Mouse (Mus musculus) lung, embryonic 15.5 days (tissue): Measurements from ENCODE around the gene Pttg1ip. TPM values are rescaled to one million over a fixed set of nuclear protein-coding genes. Genes with fewer than 3 reads are reported as not detected.

Experiments
- ATAC-seq: fragments of 200-750 bp; cut with Nextera tagmentation; 2 replicates; pipeline ENCODE4 v1.8.0; 2017; ENCODE audit warnings: moderate number of reproducible peaks, borderline replicate concordance; ENCODE audit not compliant: low FRiP score, low TSS enrichment; ENCODE audit errors: extremely low read depth
- H3K27ac ChIP-seq: fragments of 300-500 bp; sonication (generic); 2 replicates; pipeline ENCODE4 v1.5.1; 2015; ENCODE audit warnings: moderate library complexity, mild to moderate bottlenecking, inconsistent platforms
- H3K27me3 ChIP-seq: fragments of 300-500 bp; sonication (generic); 2 replicates; pipeline ENCODE4 v1.6.1; 2015; ENCODE audit warnings: inconsistent platforms
- H3K36me3 ChIP-seq: fragments of 300-500 bp; sonication (generic); 2 replicates; pipeline ENCODE4 v1.6.1; 2015; ENCODE audit warnings: inconsistent platforms
- H3K4me1 ChIP-seq: fragments of 300-500 bp; sonication (generic); 2 replicates; pipeline ENCODE4 v1.6.1; 2015; ENCODE audit warnings: inconsistent platforms
- H3K4me2 ChIP-seq: fragments of 300-500 bp; sonication (generic); 2 replicates; pipeline ENCODE4 v1.6.1; 2015; ENCODE audit warnings: inconsistent platforms, mild to moderate bottlenecking, moderate library complexity
- H3K4me3 ChIP-seq: fragments of 300-500 bp; sonication (generic); 2 replicates; pipeline ENCODE4 v1.5.1; 2015; ENCODE audit warnings: mild to moderate bottlenecking, inconsistent platforms
- H3K9ac ChIP-seq: fragments of 300-500 bp; sonication (generic); 2 replicates; pipeline ENCODE4 v1.6.1; 2015; ENCODE audit warnings: inconsistent platforms
- H3K9me3 ChIP-seq: fragments of 300-500 bp; sonication (generic); 2 replicates; pipeline ENCODE4 v1.6.1; 2016; ENCODE audit warnings: inconsistent platforms
- WGBS: fragments of 180-500 bp; shearing (Covaris S2); methylation state at CpG from one replicate; pipeline ENCODE4 v1.1.7; 2015; 5-methylcytosine and 5-hydroxymethylcytosine counted together
- polyA plus RNA-seq: library from polyadenylated mRNA; unstranded; fragments of >200 nt; fragmentation: Nextera tagmentation; extraction: Ambion mirVana; gene quantifications from 2 replicates; pipeline ENCODE4 v1.2.1, GENCODE M21; 2015

Gene Pttg1ip
- polyA plus RNA-seq = 118 and 122 TPM in 2 replicates

GRCm38 (mm10) chr10:77581408-77582284 lies at the start of gene Pttg1ip:
TSS of gene Pttg1ip (plus strand) at chr10:77581720.
- H3K4me3 ChIP-seq = peak within 1 kb of the TSS; percentile 76
- no peaks in the 10 kb centered on the region for H3K36me3 ChIP-seq
- H3K27ac ChIP-seq = peak within 1 kb of the TSS; percentile 93
- H3K4me1 ChIP-seq = peaks cover 24% of the 10 kb centered on the region
- under 1% methylated on average over 64 of the region's 64 CpGs for WGBS
- H3K9me3 ChIP-seq = no peaks in the 10 kb centered on the region
- H3K27me3 ChIP-seq = no peaks in the 10 kb centered on the region
- ATAC-seq = peak; percentile 96
- H3K9ac ChIP-seq = peak within 1 kb of the TSS; percentile 81
- H3K4me2 ChIP-seq = peak within 1 kb of the TSS; percentile 64

GRCm38 (mm10) chr10:77532020-77532413 lies 49.5 kb upstream of the Pttg1ip start:
- no peak overlapping the region for H3K9ac ChIP-seq
- H3K4me2 ChIP-seq = no peak overlapping the region
- no peak overlapping the region for H3K4me3 ChIP-seq
- H3K4me1 ChIP-seq = no peaks in the 10 kb centered on the region
- no peak overlapping the region for H3K27ac ChIP-seq
- H3K9me3 ChIP-seq = no peaks in the 10 kb centered on the region
- no peaks in the 10 kb centered on the region for H3K36me3 ChIP-seq
- no peak for ATAC-seq
- WGBS = 74% methylated on average over 1 of the region's 1 CpGs
- no peaks in the 10 kb centered on the region for H3K27me3 ChIP-seq

GRCm38 (mm10) chr10:77536727-77537126 lies 44.8 kb upstream of the Pttg1ip start:
- H3K27ac ChIP-seq = no peak overlapping the region
- ATAC-seq = no peak

GRCm38 (mm10) chr10:77537215-77538209 lies 44.0 kb upstream of the Pttg1ip start:
- Histone ChIP-seq H3K9me3 (no peaks in the 10 kb centered on the region), H3K4me1 (no peaks in the 10 kb centered on the region), H3K27ac (no peak overlapping the region), H3K4me3 (no peak overlapping the region), H3K27me3 (no peaks in the 10 kb centered on the region), H3K4me2 (no peak overlapping the region), H3K36me3 (no peaks in the 10 kb centered on the region), H3K9ac (no peak overlapping the region)
- no peak for ATAC-seq
- WGBS = 72% methylated on average over 11 of the region's 11 CpGs

More at GRCm38 (mm10) chr10:77536727-77537126, 44.8 kb upstream of the Pttg1ip start:
- Histone ChIP-seq H3K4me3 (no peak overlapping the region), H3K4me1 (no peaks in the 10 kb centered on the region), H3K36me3 (no peaks in the 10 kb centered on the region), H3K4me2 (no peak overlapping the region), H3K27me3 (no peaks in the 10 kb centered on the region), H3K9me3 (no peaks in the 10 kb centered on the region), H3K9ac (no peak overlapping the region)
- WGBS = 60% methylated on average over 8 of the region's 8 CpGs

- H3K4me1 ChIP-seq = no peaks in the 10 kb centered on the region
- no peaks in the 10 kb centered on the region for H3K27me3 ChIP-seq
- ATAC-seq = no peak
- no peak overlapping the region for H3K4me2 ChIP-seq
- no peaks in the 10 kb centered on the region for H3K36me3 ChIP-seq
- no peaks in the 10 kb centered on the region for H3K9me3 ChIP-seq
- H3K9ac ChIP-seq = no peak overlapping the region
- WGBS = 77% methylated on average over 7 of the region's 7 CpGs
- H3K27ac ChIP-seq = no peak overlapping the region
- no peak overlapping the region for H3K4me3 ChIP-seq
Observed at GRCm38 (mm10) chr10:77539320-77539945, 42.1 kb upstream of the Pttg1ip start.

- 72% methylated on average over 4 of the region's 4 CpGs for WGBS
- no peak for ATAC-seq
- Histone ChIP-seq H3K9ac (no peak overlapping the region), H3K9me3 (no peaks in the 10 kb centered on the region), H3K4me2 (no peak overlapping the region), H3K4me3 (no peak overlapping the region), H3K27me3 (no peaks in the 10 kb centered on the region), H3K27ac (no peak overlapping the region), H3K36me3 (no peaks in the 10 kb centered on the region), H3K4me1 (no peaks in the 10 kb centered on the region)
Observed at GRCm38 (mm10) chr10:77540576-77541102, 40.9 kb upstream of the Pttg1ip start.

- Histone ChIP-seq H3K27ac (no peak overlapping the region), H3K4me3 (no peak overlapping the region), H3K36me3 (no peaks in the 10 kb centered on the region), H3K9me3 (no peaks in the 10 kb centered on the region), H3K9ac (no peak overlapping the region), H3K27me3 (no peaks in the 10 kb centered on the region), H3K4me2 (no peak overlapping the region), H3K4me1 (no peaks in the 10 kb centered on the region)
- WGBS = 67% methylated on average over 10 of the region's 10 CpGs
- ATAC-seq = no peak
Observed at GRCm38 (mm10) chr10:77541864-77542666, 39.5 kb upstream of the Pttg1ip start.

- Histone ChIP-seq H3K27me3 (no peaks in the 10 kb centered on the region), H3K9ac (no peak overlapping the region), H3K9me3 (no peaks in the 10 kb centered on the region), H3K4me3 (no peak overlapping the region), H3K4me1 (no peaks in the 10 kb centered on the region), H3K4me2 (no peak overlapping the region), H3K27ac (no peak overlapping the region), H3K36me3 (no peaks in the 10 kb centered on the region)
- no peak for ATAC-seq
- 40% methylated on average over 7 of the region's 7 CpGs for WGBS
Observed at GRCm38 (mm10) chr10:77543226-77543625, 38.3 kb upstream of the Pttg1ip start.

- H3K27ac ChIP-seq = no peak overlapping the region
- no peak for ATAC-seq
- H3K4me1 ChIP-seq = no peaks in the 10 kb centered on the region
- no peak overlapping the region for H3K4me2 ChIP-seq
- no peaks in the 10 kb centered on the region for H3K27me3 ChIP-seq
- H3K4me3 ChIP-seq = no peak overlapping the region
- no peaks in the 10 kb centered on the region for H3K9me3 ChIP-seq
- WGBS = 75% methylated on average over 5 of the region's 5 CpGs
- H3K36me3 ChIP-seq = no peaks in the 10 kb centered on the region
- H3K9ac ChIP-seq = no peak overlapping the region
Observed at GRCm38 (mm10) chr10:77544916-77545315, 36.6 kb upstream of the Pttg1ip start.

- Histone ChIP-seq H3K4me1 (no peaks in the 10 kb centered on the region), H3K4me3 (no peak overlapping the region), H3K4me2 (no peak overlapping the region), H3K9ac (no peak overlapping the region), H3K36me3 (no peaks in the 10 kb centered on the region), H3K27ac (no peak overlapping the region), H3K27me3 (no peaks in the 10 kb centered on the region), H3K9me3 (no peaks in the 10 kb centered on the region)
- no peak for ATAC-seq
- 81% methylated on average over 10 of the region's 10 CpGs for WGBS
Observed at GRCm38 (mm10) chr10:77548576-77548975, 32.9 kb upstream of the Pttg1ip start.

- H3K9me3 ChIP-seq = no peaks in the 10 kb centered on the region
- 69% methylated on average over 11 of the region's 11 CpGs for WGBS
- H3K36me3 ChIP-seq = no peaks in the 10 kb centered on the region
- no peaks in the 10 kb centered on the region for H3K27me3 ChIP-seq
- ATAC-seq = no peak
- H3K4me1 ChIP-seq = no peaks in the 10 kb centered on the region
- H3K4me2 ChIP-seq = no peak overlapping the region
- no peak overlapping the region for H3K27ac ChIP-seq
- no peak overlapping the region for H3K9ac ChIP-seq
- H3K4me3 ChIP-seq = no peak overlapping the region
Observed at GRCm38 (mm10) chr10:77550874-77551273, 30.6 kb upstream of the Pttg1ip start.
